Mouse (Mus musculus): ENCODE measurements around the gene Tmc3. TPM values are rescaled to one million over a fixed set of nuclear protein-coding genes. Genes with fewer than 3 reads are reported as not detected.

Tmc3 gene
- polyA plus RNA-seq, 1 experiment = 0.67 TPM

GRCm38 (mm10) chr7:83661031-83661430 lies 76.3 kb downstream of the Tmc3 start:
- no peak for TF ChIP-seq CTCF (IDR thresholded peaks at IDR 0.05; ENCODE audit: low read depth, low read length)
- Histone ChIP-seq H3K4me1 (ENCODE audit: control insufficient read depth, insufficient read depth, low read length) (peaks cover 29% of the 10 kb centered on the region), H3K27ac (ENCODE audit: insufficient read depth, low read depth, low read length) (no peak overlapping the region), H3K4me3 (ENCODE audit: insufficient read depth, low read length) (no peak overlapping the region)

GRCm38 (mm10) chr7:83661763-83662162 lies 77.0 kb downstream of the Tmc3 start:
- Histone ChIP-seq H3K4me3 (ENCODE audit: insufficient read depth, low read length) (no peak overlapping the region), H3K4me1 (ENCODE audit: control insufficient read depth, insufficient read depth, low read length) (peaks cover 26% of the 10 kb centered on the region), H3K27ac (ENCODE audit: insufficient read depth, low read depth, low read length) (no peak overlapping the region)
- no peak for TF ChIP-seq POLR2A (IDR thresholded peaks at IDR 0.05; ENCODE audit: borderline replicate concordance, low read depth, low read length)
- no peak for TF ChIP-seq CTCF (IDR thresholded peaks at IDR 0.05; ENCODE audit: low read depth, low read length)

GRCm38 (mm10) chr7:83662711-83663375 lies 78.1 kb downstream of the Tmc3 start:
- Histone ChIP-seq H3K4me1 (ENCODE audit: control insufficient read depth, insufficient read depth, low read length) (peaks cover 24% of the 10 kb centered on the region), H3K27ac (ENCODE audit: insufficient read depth, low read depth, low read length) (no peak overlapping the region), H3K4me3 (ENCODE audit: insufficient read depth, low read length) (no peak overlapping the region)
- TF ChIP-seq POLR2A (IDR thresholded peaks at IDR 0.05; ENCODE audit: borderline replicate concordance, low read depth, low read length) = no peak
- TF ChIP-seq CTCF (IDR thresholded peaks at IDR 0.05; ENCODE audit: low read depth, low read length) = no peak

DNA sequence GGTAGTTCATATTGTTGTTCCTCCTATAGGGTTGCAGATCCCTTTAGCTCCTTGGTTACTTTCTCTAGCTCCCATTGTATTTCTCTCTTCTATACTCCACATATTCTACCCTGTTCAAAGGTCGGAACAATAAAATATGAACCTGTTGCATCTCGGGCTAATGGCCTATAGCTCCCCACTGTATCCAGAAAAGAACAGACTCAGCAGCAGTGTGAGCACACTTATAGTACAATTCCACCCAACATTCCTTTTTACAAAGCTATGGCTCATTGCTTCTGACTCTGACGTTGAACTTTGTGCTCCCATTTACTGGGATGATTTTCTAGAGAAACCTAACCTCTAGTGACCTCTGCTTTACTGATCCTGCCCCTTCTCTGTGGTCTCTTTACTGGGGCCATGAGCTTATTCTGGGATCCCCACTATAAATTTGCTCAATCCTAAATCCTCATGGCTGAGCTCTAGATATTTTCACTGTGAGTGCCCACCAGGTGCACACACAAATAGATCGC lies 81.4 kb downstream of the Tmc3 start:
- Histone ChIP-seq H3K4me1 (ENCODE audit: control insufficient read depth, insufficient read depth, low read length) (peaks cover 17% of the 10 kb centered on the region), H3K4me3 (ENCODE audit: insufficient read depth, low read length) (no peak overlapping the region), H3K27ac (ENCODE audit: insufficient read depth, low read depth, low read length) (no peak overlapping the region)
- TF ChIP-seq POLR2A (IDR thresholded peaks at IDR 0.05; ENCODE audit: borderline replicate concordance, low read depth, low read length) (no peak), CTCF (IDR thresholded peaks at IDR 0.05; ENCODE audit: low read depth, low read length) (no peak)

DNA sequence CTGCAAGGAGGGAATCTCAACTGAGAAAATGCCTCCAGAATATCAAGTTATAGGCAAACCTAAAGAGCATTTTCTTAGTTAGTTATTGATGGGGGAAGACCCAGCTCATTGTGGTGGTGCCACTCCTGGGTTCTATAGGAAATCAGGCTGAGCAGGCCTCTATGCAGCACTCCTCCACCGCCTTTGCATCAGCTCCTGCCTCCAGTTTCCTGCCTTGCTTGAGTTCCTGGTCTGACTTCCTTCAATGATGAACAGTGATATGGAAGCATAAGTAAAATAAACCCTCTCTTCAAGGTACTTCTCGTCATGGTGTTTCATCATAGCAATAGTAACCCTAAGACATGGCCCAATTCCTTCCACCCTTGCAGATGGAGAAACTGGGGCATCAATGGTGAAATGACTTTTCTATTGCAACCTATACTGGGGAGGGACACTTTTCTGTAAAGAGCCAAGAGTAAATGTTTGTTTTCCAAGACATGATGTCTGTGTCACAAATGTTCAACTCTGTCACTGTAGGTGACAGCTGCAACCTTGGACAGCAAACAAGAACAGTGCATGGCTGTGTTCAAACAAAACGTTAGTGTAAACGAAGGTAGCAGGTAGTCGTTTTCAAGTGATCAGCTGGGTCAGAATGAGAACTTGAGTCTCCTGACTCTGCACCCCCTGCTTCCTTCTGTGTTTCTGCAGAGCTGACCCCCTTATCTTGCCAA lies 83.4 kb downstream of the Tmc3 start:
- H3K4me1 ChIP-seq (ENCODE audit: control insufficient read depth, insufficient read depth, low read length) = peaks cover 17% of the 10 kb centered on the region
- no peak for TF ChIP-seq CTCF (IDR thresholded peaks at IDR 0.05; ENCODE audit: low read depth, low read length)
- TF ChIP-seq POLR2A (IDR thresholded peaks at IDR 0.05; ENCODE audit: borderline replicate concordance, low read depth, low read length) = no peak
- no peak overlapping the region for H3K27ac ChIP-seq (ENCODE audit: insufficient read depth, low read depth, low read length)
- no peak overlapping the region for H3K4me3 ChIP-seq (ENCODE audit: insufficient read depth, low read length)

GRCm38 (mm10) chr7:83668724-83669123 lies 84.0 kb downstream of the Tmc3 start:
- TF ChIP-seq POLR2A (IDR thresholded peaks at IDR 0.05; ENCODE audit: borderline replicate concordance, low read depth, low read length) (no peak), CTCF (IDR thresholded peaks at IDR 0.05; ENCODE audit: low read depth, low read length) (peak; percentile 36; the same call in 1 of the 2 replicates)
- Histone ChIP-seq H3K4me1 (ENCODE audit: control insufficient read depth, insufficient read depth, low read length) (peaks cover 17% of the 10 kb centered on the region), H3K4me3 (ENCODE audit: insufficient read depth, low read length) (no peak overlapping the region), H3K27ac (ENCODE audit: insufficient read depth, low read depth, low read length) (no peak overlapping the region)

DNA sequence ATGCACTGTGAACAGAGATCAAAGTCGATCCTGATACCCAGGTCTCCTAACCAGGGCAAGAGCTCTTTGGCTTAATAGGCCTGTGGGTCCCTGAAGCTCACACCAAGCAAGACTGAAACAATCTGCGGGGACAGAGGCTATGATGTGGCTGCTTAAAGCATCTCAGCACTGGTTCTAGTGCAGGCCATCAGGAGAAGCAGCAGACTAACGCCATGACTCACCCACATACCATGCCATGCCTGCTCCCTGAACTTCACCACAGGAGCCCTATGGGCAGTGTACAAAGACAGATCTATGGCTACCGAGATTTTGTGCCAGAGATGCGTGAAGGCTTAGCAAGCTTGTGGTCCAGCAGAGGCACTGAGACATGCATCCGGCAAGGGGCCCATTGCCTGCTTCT lies 86.8 kb downstream of the Tmc3 start:
- no peak for TF ChIP-seq CTCF (IDR thresholded peaks at IDR 0.05; ENCODE audit: low read depth, low read length)
- TF ChIP-seq POLR2A (IDR thresholded peaks at IDR 0.05; ENCODE audit: borderline replicate concordance, low read depth, low read length) = no peak
- Histone ChIP-seq H3K4me1 (ENCODE audit: control insufficient read depth, insufficient read depth, low read length) (peaks cover 9% of the 10 kb centered on the region), H3K4me3 (ENCODE audit: insufficient read depth, low read length) (no peak overlapping the region), H3K27ac (ENCODE audit: insufficient read depth, low read depth, low read length) (no peak overlapping the region)

Other genes with a start within 250 kb of the Tmc3 start
- gene Stard5, start 47.0 kb downstream of the Tmc3 start, polyA plus RNA-seq (2012; ENCODE audit: insufficient read depth, insufficient read length, missing spikeins) = 37.0 and 41.8 TPM in 2 replicates
- 47.9 and 48.7 TPM in 2 replicates for gene Il16, start 160.8 kb downstream of the Tmc3 start, polyA plus RNA-seq (2012; ENCODE audit: insufficient read depth, insufficient read length, missing spikeins)
- gene Cfap161, start 210.0 kb downstream of the Tmc3 start, polyA plus RNA-seq (2012; ENCODE audit: insufficient read depth, insufficient read length, missing spikeins) = not detected in 2 replicates

Data from bone marrow macrophage, adult 2 months (primary cell).